In genomic region chr1:80756060-80756439, GRCm38 (mm10) we compare ENCODE assay signal across 17 mouse cellular contexts. TPM values are rescaled to one million over a fixed set of nuclear protein-coding genes. Genes with fewer than 3 reads are reported as not detected.
DNase-seq lines count a peak whose midpoint lies in the region; ATAC-seq and TF ChIP-seq lines count a peak whose summit lies in the region.
"Had no signal": no experiment of that assay in that cellular context is flagged by ENCODE, and none has a peak within 500 bp of the region (broad histone marks: within the 10 kb centered on the region; RNA-seq: fewer than 3 reads in every experiment).

No protein-coding gene starts in this region.

- no peak overlapping the region for H3K27ac ChIP-seq in lung, embryonic 14.5 days (ENCODE audit: low read depth)
- no peak overlapping the region for H3K27ac ChIP-seq in hindbrain, embryonic 10.5 days
- H3K27ac ChIP-seq: forebrain, embryonic 13.5 days; hindbrain, embryonic 15.5 days; midbrain, embryonic 15.5 days had no signal

- no peak for ATAC-seq in lung, embryonic 14.5 days (ENCODE audit: insufficient read depth)
- peak; percentile 2 for ATAC-seq in CD4-positive, CD25-positive, alpha-beta regulatory T cell, adult 4 months
- ATAC-seq: forebrain, embryonic 13.5 days; midbrain, embryonic 15.5 days had no signal

- no peak overlapping the region for H3K9ac ChIP-seq in lung, embryonic 14.5 days
- H3K9ac ChIP-seq: forebrain, embryonic 13.5 days; heart, embryonic 12.5 days; hindbrain, embryonic 15.5 days; midbrain, embryonic 15.5 days had no signal

- H3K36me3 ChIP-seq in lung, embryonic 14.5 days (ENCODE audit: insufficient read depth), result no peaks in the 10 kb centered on the region
- H3K36me3 ChIP-seq in hindbrain, embryonic 10.5 days, result no peaks in the 10 kb centered on the region
- H3K36me3 ChIP-seq: heart, embryonic 12.5 days; hindbrain, embryonic 15.5 days; limb, embryonic 10.5 days; midbrain, embryonic 15.5 days had no signal

- peak; percentile 9 to 16 for DNase-seq in cerebellum, postnatal 25 days
- DNase-seq in cerebellum, adult 11-12 months, result no peak
- DNase-seq in lung, embryonic 14.5 days, result peak; percentile 15
- DNase-seq in lung, adult 2 months, result no peak
- DNase-seq in brain, embryonic 14.5 days (ENCODE audit: low read depth), result peak; percentile 15
- DNase-seq in kidney, adult 18-20 months, result no peak
- no peak for DNase-seq in hindbrain, embryonic 10.5 days (ENCODE audit: low spot score)
- DNase-seq: cerebellum, adult 8-10 months; kidney, adult 8-10 months; thymus, postnatal 14 days had no signal

- no peaks in the 10 kb centered on the region for H3K4me1 ChIP-seq in lung, embryonic 14.5 days (ENCODE audit: insufficient read depth)
- H3K4me1 ChIP-seq in lung, adult 2 months (ENCODE audit: control insufficient read depth, insufficient read depth, low read length), result no peaks in the 10 kb centered on the region
- peaks cover 22% of the 10 kb centered on the region for H3K4me1 ChIP-seq in hindbrain, embryonic 10.5 days (replicated peaks)

- H3K9me3 ChIP-seq in lung, embryonic 14.5 days (ENCODE audit: low read depth, low read length), result no peaks in the 10 kb centered on the region
- no peaks in the 10 kb centered on the region for H3K9me3 ChIP-seq in hindbrain, embryonic 10.5 days
- H3K9me3 ChIP-seq: forebrain, embryonic 13.5 days; heart, embryonic 12.5 days; hindbrain, embryonic 15.5 days; limb, embryonic 10.5 days; midbrain, embryonic 15.5 days had no signal

- H3K4me2 ChIP-seq in lung, embryonic 14.5 days, result no peak overlapping the region
- H3K4me2 ChIP-seq: liver, embryonic 11.5 days had no signal

- no peak overlapping the region for H3K4me3 ChIP-seq in lung, embryonic 14.5 days (ENCODE audit: low read depth, low read length)
- H3K4me3 ChIP-seq in lung, adult 2 months (replicated peaks; ENCODE audit: extremely low read depth, low read depth, low read length), result no peak overlapping the region
- H3K4me3 ChIP-seq in hindbrain, embryonic 10.5 days, result no peak overlapping the region
- H3K4me3 ChIP-seq: forebrain, embryonic 13.5 days; heart, embryonic 12.5 days; midbrain, embryonic 15.5 days had no signal

- TF ChIP-seq POLR2A in lung, adult 2 months (IDR thresholded peaks at IDR 0.05; ENCODE audit: borderline replicate concordance, extremely low read depth, low read depth, low read length), result no peak
- TF ChIP-seq POLR2A in brain, embryonic 14.5 days (IDR thresholded peaks at IDR 0.05; ENCODE audit: borderline replicate concordance, extremely low read depth, insufficient read depth, insufficient read length, poor library complexity, severe bottlenecking), result no peak

- no peak for TF ChIP-seq CTCF in lung, embryonic 14.5 days (IDR thresholded peaks at IDR 0.05; ENCODE audit: low read depth)
- TF ChIP-seq CTCF in lung, adult 2 months (IDR thresholded peaks at IDR 0.05; ENCODE audit: insufficient read depth, low read length), result no peak
- no peak for TF ChIP-seq CTCF in brain, embryonic 14.5 days (IDR thresholded peaks at IDR 0.05; ENCODE audit: borderline replicate concordance, extremely low read depth, insufficient read depth, insufficient read length)

- WGBS in lung, embryonic 14.5 days, result 36% methylated on average over 2 of the region's 2 CpGs
- 15% methylated on average over 2 of the region's 2 CpGs for WGBS in lung, adult 2 months
- WGBS in hindbrain, embryonic 10.5 days, result 46% methylated on average over 2 of the region's 2 CpGs

- peaks cover 24% of the 10 kb centered on the region; the same call in 1 of the 2 replicates for H3K27me3 ChIP-seq in lung, embryonic 14.5 days (ENCODE audit: insufficient read depth, low read length)
- peaks cover 32% of the 10 kb centered on the region for H3K27me3 ChIP-seq in hindbrain, embryonic 10.5 days (ENCODE audit: insufficient read depth, poor library complexity, severe bottlenecking)
- H3K27me3 ChIP-seq: hindbrain, embryonic 15.5 days; midbrain, embryonic 15.5 days had no signal

RNA-seq across cellular contexts. Expression of gene Dock10, which starts 2.3 kb away (rescaled TPM):
- 4.9 and 5.7 TPM in 2 replicates for polyA plus RNA-seq in lung, embryonic 14.5 days (2014; fragmentation: Nextera tagmentation; extraction: Ambion mirVana)
- polyA plus RNA-seq in lung, adult 2 months (2012; rRNA removed), result 9.8 and 13.6 TPM in 2 replicates
- polyA plus RNA-seq in CD4-positive, CD25-positive, alpha-beta regulatory T cell, adult 4 months (2017; shearing (Covaris generic)), result 100 to 1,000 TPM; 116 to 121 TPM
- polyA plus RNA-seq in brain, embryonic 14.5 days (2012; rRNA removed), result 3.7 and 5.7 TPM in 2 replicates
- polyA plus RNA-seq in hindbrain, embryonic 10.5 days (2016; fragmentation: Nextera tagmentation; extraction: Ambion mirVana), result 3.1 and 3.3 TPM in 2 replicates

Comparison
In these comparisons a context has a peak if more than half of its experiments do, and no peak if none do; other contexts are left out.
1. DNase-seq: peak in cerebellum, postnatal 25 days (2 of 2), lung, embryonic 14.5 days (single experiment) and brain, embryonic 14.5 days (single experiment); none in cerebellum, adult 11-12 months (single experiment), lung, adult 2 months (single experiment), kidney, adult 18-20 months (single experiment) and hindbrain, embryonic 10.5 days (single experiment).